Mouse (Mus musculus): Measurements from ENCODE around the gene Hcrt.

Gene Hcrt

GRCm38 (mm10) chr11:100769980-100770379 lies 7.2 kb upstream of the Hcrt start:
- intact Hi-C loops (cut with DNase I) = no loop called here

DNA sequence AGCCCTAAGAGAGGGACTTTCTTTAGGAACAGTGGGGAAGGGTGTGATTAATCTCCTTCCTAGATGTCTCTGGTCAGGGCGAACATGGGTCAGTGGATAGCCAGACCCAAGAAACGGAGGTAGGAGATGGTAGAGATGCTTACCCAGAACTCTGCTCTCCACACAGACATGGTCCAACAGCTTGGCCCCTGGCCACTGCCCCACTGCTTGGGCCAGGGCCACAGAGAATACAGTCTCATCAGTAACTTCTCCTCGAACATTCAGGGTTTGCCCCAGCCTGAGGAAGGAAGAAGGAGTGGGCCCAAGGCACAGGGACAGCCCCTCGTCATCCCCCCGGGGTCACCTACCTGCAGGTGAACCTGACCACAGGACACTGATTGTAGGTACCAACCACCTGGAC lies 5.1 kb upstream of the Hcrt start:
- intact Hi-C loops (cut with DNase I) = no loop called here

DNA sequence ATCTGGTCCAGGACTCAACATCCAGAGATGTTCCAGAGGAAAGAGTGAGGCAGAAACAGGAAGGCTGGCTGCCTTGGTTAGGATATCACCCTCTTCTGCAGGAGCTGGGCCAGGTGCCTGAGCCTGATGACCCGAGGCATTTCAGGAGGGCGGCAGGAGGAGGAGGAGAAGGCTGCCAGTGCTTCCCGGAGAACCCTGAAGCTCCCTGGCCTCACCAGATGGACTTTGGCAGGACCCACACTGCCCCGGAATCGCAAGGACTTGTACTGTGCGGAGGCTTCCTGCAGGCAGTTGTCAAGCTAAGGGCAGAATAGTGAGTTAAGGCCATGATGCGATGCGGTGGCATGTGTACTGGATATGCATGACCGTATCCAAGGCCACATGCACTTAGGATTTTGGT lies 4.0 kb upstream of the Hcrt start:
- intact Hi-C loops (cut with DNase I) = no loop called here

DNA sequence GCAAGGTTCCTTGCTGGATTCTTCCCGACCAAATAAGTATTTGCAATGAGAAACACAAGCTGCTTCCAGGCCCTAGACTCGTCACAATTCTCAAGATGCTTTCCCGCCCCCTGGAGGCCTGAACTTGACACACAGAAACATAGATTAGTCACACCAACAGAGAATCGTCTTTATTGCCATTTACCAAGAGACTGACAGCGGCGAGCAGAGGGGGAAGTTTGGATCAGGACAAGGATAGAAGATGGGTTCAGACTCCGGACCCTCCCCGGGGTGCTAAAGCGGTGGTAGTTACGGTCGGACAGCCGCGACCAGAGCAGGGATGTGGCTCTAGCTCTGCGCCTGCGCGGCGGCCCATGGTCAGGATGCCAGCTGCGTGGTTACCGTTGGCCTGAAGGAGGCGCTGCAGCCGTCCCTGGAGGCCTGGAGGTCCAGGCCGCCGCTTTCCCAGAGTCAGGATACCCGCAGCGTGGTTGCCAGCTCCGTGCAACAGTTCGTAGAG lies 1.1 kb downstream of the Hcrt start:
- intact Hi-C loops (cut with DNase I) = loop anchor here (5.0 kb wide), 1 partner anchor 49 kb away; the partner anchor contains the start of genes Hspb9 and Kat2a

GRCm38 (mm10) chr11:100759611-100760233 lies 3.0 kb downstream of the Hcrt start, which contains the start of gene Kcnh4:
Gene Kcnh4 (minus strand): TSS chr11:100759942.
- intact Hi-C loops (cut with DNase I) = loop anchor here (5.0 kb wide), 1 partner anchor 47 kb away; the partner anchor contains the start of genes Hspb9 and Kat2a

DNA sequence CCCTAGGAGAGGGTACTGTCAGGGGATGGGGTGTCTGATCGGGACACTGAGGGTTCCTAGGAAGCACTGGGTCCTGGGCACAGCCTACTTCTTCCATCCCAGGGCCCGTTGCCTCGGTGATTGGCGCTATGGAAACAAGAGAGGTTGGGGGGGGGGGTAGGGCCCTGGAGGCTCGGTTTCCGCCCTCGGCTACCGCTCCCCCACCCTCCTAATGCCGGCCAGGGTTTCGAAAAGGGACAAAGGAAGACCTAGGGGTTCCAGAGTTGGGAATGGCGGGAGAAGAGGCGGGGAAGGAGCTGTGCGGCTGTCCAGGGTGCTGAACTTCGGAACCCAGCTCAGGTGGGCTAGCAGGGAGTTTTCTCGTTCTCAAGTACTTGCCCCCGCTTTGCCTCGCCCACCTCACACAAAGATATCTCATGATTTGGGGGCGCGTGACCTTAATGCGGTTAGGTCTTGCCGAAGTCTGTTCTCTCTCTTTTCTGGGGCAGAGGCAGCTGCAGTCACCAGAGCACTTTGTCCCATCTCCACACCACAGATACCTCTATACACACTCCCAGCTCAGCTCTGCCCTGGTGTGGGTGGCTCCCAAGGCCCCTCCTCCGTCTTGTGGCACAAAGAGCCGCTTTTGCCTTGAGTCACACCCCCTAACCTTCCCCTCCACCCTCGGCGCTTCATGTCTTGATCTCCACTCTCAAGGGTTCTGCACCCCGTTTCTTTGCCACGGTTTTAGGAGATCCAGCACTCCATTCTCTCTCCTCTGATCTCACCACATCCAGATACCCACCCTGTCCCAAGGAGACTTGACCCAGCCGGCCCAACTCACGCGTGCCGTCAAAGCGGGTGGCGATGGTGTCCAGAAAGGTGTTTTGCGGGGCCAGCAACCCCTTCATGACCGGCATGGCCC lies 3.8 kb downstream of the Hcrt start:
- intact Hi-C loops (cut with DNase I) = no loop called here

DNA sequence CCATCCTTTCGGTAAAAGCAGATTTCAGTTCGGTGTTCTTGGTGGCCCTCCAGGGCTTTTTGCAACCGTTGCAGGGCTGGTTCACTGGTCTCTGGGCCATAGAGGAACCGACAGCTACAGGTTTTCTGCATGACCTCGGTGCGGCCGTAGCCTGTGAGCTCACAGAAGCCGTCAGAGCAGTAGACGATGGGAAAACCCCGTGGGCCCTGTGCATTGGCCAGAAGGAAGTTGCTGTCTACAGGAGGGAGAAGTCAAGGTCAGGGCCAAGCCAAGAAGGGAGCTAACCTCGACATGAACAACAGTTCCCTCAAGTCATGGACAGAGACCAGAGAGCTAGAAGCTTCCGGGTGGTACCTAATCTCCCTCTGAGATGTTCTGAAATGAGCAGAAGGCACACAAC lies 5.2 kb downstream of the Hcrt start:
- intact Hi-C loops (cut with DNase I) = no loop called here

DNA sequence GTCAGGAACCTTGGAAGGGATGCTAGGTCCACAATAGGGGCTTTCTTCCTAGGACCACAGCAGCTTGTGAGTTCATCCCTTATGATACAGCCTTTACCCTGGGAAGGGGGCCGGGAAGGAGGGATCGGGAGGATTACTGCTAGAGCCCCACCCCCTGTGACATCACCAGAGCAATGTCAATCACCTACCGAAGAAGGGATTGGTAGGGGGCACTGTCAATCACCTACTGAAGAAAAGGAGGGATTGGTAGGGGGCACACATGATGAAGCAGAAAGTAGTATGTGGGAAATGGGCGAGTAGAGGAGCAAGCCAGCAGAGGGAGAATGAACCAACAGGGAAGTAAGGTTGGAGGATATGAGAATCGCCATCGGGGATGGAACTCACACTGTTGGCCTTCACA lies 6.3 kb downstream of the Hcrt start:
- intact Hi-C loops (cut with DNase I) = no loop called here

GRCm38 (mm10) chr11:100754693-100755057 lies 8.1 kb downstream of the Hcrt start:
- intact Hi-C loops (cut with DNase I) = no loop called here

GRCm38 (mm10) chr11:100754021-100754692 lies 8.6 kb downstream of the Hcrt start:
- intact Hi-C loops (cut with DNase I) = no loop called here

DNA sequence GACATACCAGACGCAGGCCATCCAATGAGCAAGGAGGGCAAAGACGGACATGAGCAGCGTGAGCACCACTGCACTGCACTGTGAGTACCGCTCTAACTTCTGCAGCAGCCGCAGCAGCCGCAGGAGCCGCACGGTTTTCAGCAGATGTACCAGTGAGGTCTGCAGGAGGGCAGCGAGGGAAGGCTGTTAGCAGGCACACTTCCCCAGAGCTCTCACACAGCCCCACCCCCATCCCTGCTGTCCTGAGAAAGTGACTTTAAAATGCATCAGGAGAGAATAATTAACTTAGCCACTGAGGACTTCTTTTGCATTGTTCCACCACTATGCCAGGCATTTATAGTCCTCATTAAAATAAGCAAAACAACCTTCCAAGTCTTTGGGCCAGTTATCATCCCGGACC lies 10.4 kb downstream of the Hcrt start:
- intact Hi-C loops (cut with DNase I) = no loop called here

DNA sequence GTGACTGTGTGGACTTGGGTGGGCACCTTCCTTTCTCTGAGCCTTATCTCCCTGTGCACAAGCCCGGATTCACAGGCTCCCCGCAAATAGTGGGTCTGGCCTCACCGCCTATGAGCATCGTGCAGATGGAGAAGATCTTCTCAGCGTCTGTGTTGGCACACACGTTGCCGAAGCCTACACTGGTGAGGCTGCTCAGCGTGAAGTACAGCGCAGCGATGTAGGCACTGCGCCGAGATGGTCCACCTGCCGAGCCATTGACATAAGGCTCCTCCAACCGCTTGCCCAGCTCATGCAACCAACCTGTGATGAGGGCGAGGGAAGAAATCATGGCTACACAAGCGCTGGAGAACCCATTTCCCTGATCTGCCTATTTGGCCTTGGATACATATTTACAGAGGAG lies 12.6 kb downstream of the Hcrt start:
- intact Hi-C loops (cut with DNase I) = no loop called here

DNA sequence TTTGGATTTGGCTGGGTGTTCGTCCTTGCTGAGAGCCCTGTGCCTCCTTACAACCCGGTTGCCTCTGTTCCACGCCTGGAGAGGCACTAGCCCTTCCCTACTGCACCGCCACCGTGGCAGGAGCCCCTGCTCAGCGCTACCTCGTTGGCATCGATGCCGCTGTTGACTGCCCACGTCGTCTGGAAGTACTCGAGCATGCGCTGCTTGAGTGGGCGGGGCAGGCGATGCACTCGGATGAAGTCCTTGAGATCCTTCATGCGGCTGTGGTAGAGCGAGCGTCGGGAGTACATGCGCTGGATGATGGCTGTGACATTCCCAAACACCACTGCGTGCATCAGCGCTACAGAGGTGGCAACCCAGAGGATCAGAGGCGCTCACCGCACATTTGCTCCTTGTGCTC lies 13.3 kb downstream of the Hcrt start:
- intact Hi-C loops (cut with DNase I) = loop anchor here (5.0 kb wide), 1 partner anchor 37 kb away; the partner anchor contains the start of genes Hspb9 and Kat2a

- intact Hi-C loops (cut with DNase I) = loop anchor here (5.0 kb wide), 1 partner anchor 36 kb away; the partner anchor contains the start of genes Hspb9 and Kat2a
These were observed 14.1 kb downstream of the Hcrt start for GRCm38 (mm10) chr11:100748620-100749019.

- intact Hi-C loops (cut with DNase I) = loop anchor here (5.0 kb wide), 1 partner anchor 35 kb away; the partner anchor contains the start of genes Hspb9 and Kat2a
These were observed 15.6 kb downstream of the Hcrt start for GRCm38 (mm10) chr11:100747114-100747513.

DNA sequence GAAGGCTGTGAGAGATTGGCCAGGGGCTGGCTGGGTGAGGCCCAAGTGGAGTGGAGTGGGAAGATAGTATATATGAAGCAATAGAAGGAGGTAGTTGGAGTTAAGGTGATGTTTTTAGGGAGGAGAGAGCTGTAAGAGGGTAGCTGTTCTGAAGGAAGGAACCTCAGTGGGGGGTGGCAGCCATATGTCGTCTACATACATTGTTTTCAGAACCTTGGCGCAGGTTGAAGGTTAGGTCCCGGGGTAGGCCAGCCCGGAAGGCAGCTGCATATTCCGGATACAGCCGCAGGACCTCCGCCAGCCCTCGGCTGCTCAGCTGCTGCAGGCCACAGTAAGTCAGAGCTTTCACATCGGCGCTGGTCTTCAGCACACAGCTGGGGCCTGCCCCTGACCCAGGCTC lies 16.2 kb downstream of the Hcrt start:
- intact Hi-C loops (cut with DNase I) = loop anchor here (5.0 kb wide), 1 partner anchor 34 kb away; the partner anchor contains the start of genes Hspb9 and Kat2a

GRCm38 (mm10) chr11:100745085-100745484 lies 17.6 kb downstream of the Hcrt start:
- intact Hi-C loops (cut with DNase I) = loop anchor here (5.0 kb wide), 1 partner anchor 33 kb away; the partner anchor contains the start of genes Hspb9 and Kat2a

DNA sequence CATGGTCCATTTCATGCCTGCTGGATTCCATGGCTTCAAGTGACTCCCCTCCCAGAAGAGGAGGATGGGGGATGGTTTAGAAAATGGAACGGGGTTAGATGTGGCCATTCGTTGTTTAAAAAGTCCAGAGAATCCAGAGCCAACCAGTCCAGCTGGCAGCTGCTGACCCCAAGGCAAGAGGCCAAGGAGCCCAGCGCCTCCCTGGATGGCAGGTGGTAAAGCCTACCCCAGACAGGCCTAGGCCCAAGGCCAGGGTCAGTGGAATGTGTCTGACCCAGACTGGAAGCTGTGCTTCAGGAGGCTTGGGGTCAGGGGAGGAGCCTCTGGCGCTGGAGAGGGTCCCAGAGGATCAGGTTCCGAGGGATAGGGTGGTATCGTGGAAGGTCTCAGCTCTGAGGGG lies 21.4 kb downstream of the Hcrt start:
- intact Hi-C loops (cut with DNase I) = no loop called here

DNA sequence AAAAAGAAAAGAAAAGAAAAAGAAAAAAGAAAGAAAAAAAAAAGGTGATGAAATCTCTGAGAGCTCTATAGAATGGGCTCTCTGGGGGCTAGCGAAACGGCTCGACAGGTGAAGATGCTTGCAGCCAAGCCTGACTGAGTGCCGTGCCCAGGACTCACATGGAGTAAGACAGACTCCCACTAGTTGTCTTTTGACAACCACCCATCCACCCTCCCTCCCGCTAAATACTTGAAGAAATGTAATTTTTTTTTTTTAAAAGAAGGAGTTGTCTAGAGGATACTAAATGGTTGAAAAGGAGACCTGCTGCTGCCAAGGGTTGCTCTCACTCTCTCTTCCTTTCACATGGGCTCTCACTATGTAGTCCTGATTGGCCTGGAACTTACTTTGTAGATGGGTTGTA lies 24.0 kb downstream of the Hcrt start:
- intact Hi-C loops (cut with DNase I) = no loop called here

DNA sequence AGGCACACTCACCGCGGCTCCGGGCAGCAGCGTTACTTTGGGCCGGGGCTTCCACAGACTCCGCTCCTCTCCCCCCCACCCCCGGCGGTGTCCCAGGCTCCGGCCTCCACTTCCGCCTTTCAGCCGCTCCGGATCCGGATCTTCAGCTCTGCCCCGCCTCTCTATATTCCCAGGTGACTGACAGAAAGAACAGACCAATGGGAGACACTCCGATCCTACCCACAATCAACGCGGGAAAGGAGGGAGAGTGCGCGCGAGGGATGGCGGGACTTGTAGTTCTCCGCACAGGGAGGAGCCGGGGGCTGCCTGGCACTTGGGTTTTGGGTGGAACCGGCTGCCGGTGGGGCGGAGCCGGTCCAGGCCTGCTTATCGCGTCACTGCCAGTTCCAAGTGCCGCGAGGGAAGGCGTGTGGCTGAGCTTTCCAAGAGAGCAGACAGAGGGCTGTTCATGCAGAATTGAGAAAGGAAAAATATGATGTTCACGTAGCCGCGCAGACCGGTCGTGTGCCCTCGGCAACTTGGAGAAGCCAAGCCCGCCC lies 24.6 kb downstream of the Hcrt start, which contains the start of gene Rab5c:
Rab5c (minus strand) TSS at position 150 of the 539 bp plus-strand sequence.
- intact Hi-C loops (cut with DNase I) = no loop called here

All from adrenal gland (tissue).